Mouse (Mus musculus): ENCODE measurements at regions not wholly inside any gene's neighbourhood (a gene's known extent, or its start where the extent isn't known, plus 50 kb on each side); places are given as distances from the start of the nearest gene placed in this dataset.

GRCm38 (mm10) chr16:91970461-91970860 lies 87.6 kb upstream of the Mrps6 start:
- no peak for DNase-seq (ENCODE audit: low spot score in 2 of 2)

GRCm38 (mm10) chr16:91973183-91973582 lies 84.9 kb upstream of the Mrps6 start:
- no peak for DNase-seq (ENCODE audit: low spot score in 2 of 2)

GRCm38 (mm10) chr16:91976194-91976805 lies 81.8 kb upstream of the Mrps6 start:
- no peak for DNase-seq (ENCODE audit: low spot score in 2 of 2)

- no peak for DNase-seq (ENCODE audit: low spot score in 2 of 2)
Observed at GRCm38 (mm10) chr16:91978423-91978822, 79.6 kb upstream of the Mrps6 start.

GRCm38 (mm10) chr16:91978846-91979245 lies 79.2 kb upstream of the Mrps6 start:
- no peak for DNase-seq (ENCODE audit: low spot score in 2 of 2)

- no peak for DNase-seq (ENCODE audit: low spot score in 2 of 2)
Observed at GRCm38 (mm10) chr16:91980482-91980881, 77.6 kb upstream of the Mrps6 start.

- DNase-seq (ENCODE audit: low spot score in 2 of 2), result no peak
Observed at GRCm38 (mm10) chr16:91985211-91985610, 72.9 kb upstream of the Mrps6 start.

GRCm38 (mm10) chr16:91989332-91989731 lies 68.7 kb upstream of the Mrps6 start:
- DNase-seq (ENCODE audit: low spot score in 2 of 2), result no peak

GRCm38 (mm10) chr16:91995459-91996190 lies 62.4 kb upstream of the Mrps6 start:
- DNase-seq (ENCODE audit: low spot score in 2 of 2), result peak; percentile 30 to 52

GRCm38 (mm10) chr16:92007351-92007750 lies 50.7 kb upstream of the Mrps6 start:
- DNase-seq (ENCODE audit: low spot score in 2 of 2), result no peak
